Mouse (Mus musculus): ENCODE data around the gene Atmin. TPM values are rescaled to one million over a fixed set of nuclear protein-coding genes. Genes with fewer than 3 reads are reported as not detected.
A peak's percentile ranks its signal among the peaks of the same experiment; 100 is the strongest.

Gene Atmin
- polyA plus RNA-seq, 1 experiment from 2014 or later: 5.5 TPM

DNA sequence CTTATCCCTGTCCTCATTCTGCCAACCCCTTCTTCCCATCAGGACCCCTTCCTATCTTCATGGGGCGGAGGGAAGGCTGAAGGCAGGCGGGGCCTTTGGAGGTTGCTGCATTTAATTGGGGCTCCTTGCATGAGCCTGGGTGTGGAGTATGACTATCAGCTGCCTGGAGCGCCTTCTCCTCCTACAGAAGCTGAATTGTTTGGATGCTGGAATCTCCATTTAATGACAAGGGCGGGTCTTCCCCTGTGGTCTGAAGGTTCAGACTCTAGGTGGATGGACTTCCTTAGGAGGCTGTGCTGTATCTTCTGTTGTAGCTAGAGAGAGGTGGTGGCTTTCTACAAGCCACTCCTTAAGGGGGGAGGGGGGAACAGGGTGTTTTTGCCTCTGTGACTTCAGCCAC is 8.2 kb upstream of the Atmin start:
- Histone ChIP-seq H3K4me3 (ENCODE audit: low read depth, low read length) (no peak overlapping the region), H3K9me3 (ENCODE audit: control insufficient read depth) (no peaks in the 10 kb centered on the region), H3K4me2 (replicated peaks; ENCODE audit: low read depth) (no peak overlapping the region), H3K4me1 (replicated peaks; ENCODE audit: control insufficient read depth, insufficient read depth, low read length) (no peaks in the 10 kb centered on the region), H3K36me3 (ENCODE audit: control insufficient read depth, insufficient read depth) (peaks cover 34% of the 10 kb centered on the region), H3K27me3 (replicated peaks; ENCODE audit: control insufficient read depth, insufficient read depth, low read length) (no peaks in the 10 kb centered on the region), H3K9ac (ENCODE audit: low read depth, low read length) (no peak overlapping the region), H3K27ac (ENCODE audit: low read depth, low read length) (no peak overlapping the region)
- ATAC-seq: no peak
- TF ChIP-seq CTCF (IDR thresholded peaks at IDR 0.05; ENCODE audit: low read depth): no peak
- 83% methylated on average over 4 of the region's 4 CpGs for WGBS

DNA sequence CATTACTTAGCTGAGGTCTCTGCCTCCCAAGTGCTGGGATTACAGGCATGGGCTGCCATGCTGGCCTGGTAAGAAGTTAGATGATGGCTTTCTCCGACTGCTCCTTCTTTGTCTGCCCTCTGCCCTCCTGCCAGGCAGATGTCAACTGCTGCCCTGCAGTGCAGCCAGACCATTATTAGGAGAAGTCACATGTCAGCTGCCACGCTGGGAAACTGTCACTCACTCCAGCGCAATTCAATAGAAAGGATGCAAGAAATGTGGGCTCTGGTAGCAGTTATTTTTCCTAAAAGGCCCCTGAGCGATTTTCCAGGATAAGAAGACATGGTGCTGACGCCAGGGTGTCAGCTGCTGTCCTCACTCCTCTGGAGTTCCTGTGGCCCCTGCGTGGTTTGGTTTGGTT is 7.7 kb upstream of the Atmin start:
- no peaks in the 10 kb centered on the region for H3K9me3 ChIP-seq (ENCODE audit: control insufficient read depth)
- no peak overlapping the region for H3K4me3 ChIP-seq (ENCODE audit: low read depth, low read length)
- no peak overlapping the region for H3K27ac ChIP-seq (ENCODE audit: low read depth, low read length)
- H3K27me3 ChIP-seq (replicated peaks; ENCODE audit: control insufficient read depth, insufficient read depth, low read length): no peaks in the 10 kb centered on the region
- no peak for TF ChIP-seq CTCF (IDR thresholded peaks at IDR 0.05; ENCODE audit: low read depth)
- H3K4me1 ChIP-seq (replicated peaks; ENCODE audit: control insufficient read depth, insufficient read depth, low read length): no peaks in the 10 kb centered on the region
- no peak overlapping the region for H3K4me2 ChIP-seq (replicated peaks; ENCODE audit: low read depth)
- 92% methylated on average over 6 of the region's 6 CpGs for WGBS
- ATAC-seq: no peak
- peaks cover 34% of the 10 kb centered on the region for H3K36me3 ChIP-seq (ENCODE audit: control insufficient read depth, insufficient read depth)
- no peak overlapping the region for H3K9ac ChIP-seq (ENCODE audit: low read depth, low read length)

GRCm38 (mm10) chr8:116942284-116943058 is 722 bp upstream of the Atmin start:
- Histone ChIP-seq H3K27ac (ENCODE audit: low read depth, low read length) (no peak overlapping the region), H3K27me3 (replicated peaks; ENCODE audit: control insufficient read depth, insufficient read depth, low read length) (no peaks in the 10 kb centered on the region), H3K4me2 (replicated peaks; ENCODE audit: low read depth) (peak overlapping the region; percentile 93), H3K9ac (ENCODE audit: low read depth, low read length) (no peak overlapping the region), H3K4me1 (replicated peaks; ENCODE audit: control insufficient read depth, insufficient read depth, low read length) (no peaks in the 10 kb centered on the region; the same call in 1 of the 2 replicates), H3K9me3 (ENCODE audit: control insufficient read depth) (no peaks in the 10 kb centered on the region), H3K4me3 (ENCODE audit: low read depth, low read length) (no peak overlapping the region), H3K36me3 (ENCODE audit: control insufficient read depth, insufficient read depth) (peaks cover 12% of the 10 kb centered on the region; the same call in 1 of the 2 replicates)
- 67% methylated on average over 12 of the region's 12 CpGs for WGBS
- no peak for TF ChIP-seq CTCF (IDR thresholded peaks at IDR 0.05; ENCODE audit: low read depth)
- no peak for ATAC-seq

GRCm38 (mm10) chr8:116943555-116944384 is 577 bp downstream of the Atmin start:
- Histone ChIP-seq H3K27ac (ENCODE audit: low read depth, low read length) (peak overlapping the region; percentile 47; the same call in 1 of the 2 replicates), H3K4me1 (replicated peaks; ENCODE audit: control insufficient read depth, insufficient read depth, low read length) (no peaks in the 10 kb centered on the region; the same call in 1 of the 2 replicates), H3K9ac (ENCODE audit: low read depth, low read length) (peak overlapping the region; percentile 84), H3K9me3 (ENCODE audit: control insufficient read depth) (no peaks in the 10 kb centered on the region), H3K27me3 (replicated peaks; ENCODE audit: control insufficient read depth, insufficient read depth, low read length) (no peaks in the 10 kb centered on the region), H3K4me3 (ENCODE audit: low read depth, low read length) (peak overlapping the region; percentile 94), H3K36me3 (ENCODE audit: control insufficient read depth, insufficient read depth) (peaks cover 3% of the 10 kb centered on the region; the same call in 1 of the 2 replicates), H3K4me2 (replicated peaks; ENCODE audit: low read depth) (peak overlapping the region; percentile 93)
- under 1% methylated on average over 51 of the region's 62 CpGs for WGBS
- TF ChIP-seq CTCF (IDR thresholded peaks at IDR 0.05; ENCODE audit: low read depth): no peak
- peak; percentile 50 for ATAC-seq

DNA sequence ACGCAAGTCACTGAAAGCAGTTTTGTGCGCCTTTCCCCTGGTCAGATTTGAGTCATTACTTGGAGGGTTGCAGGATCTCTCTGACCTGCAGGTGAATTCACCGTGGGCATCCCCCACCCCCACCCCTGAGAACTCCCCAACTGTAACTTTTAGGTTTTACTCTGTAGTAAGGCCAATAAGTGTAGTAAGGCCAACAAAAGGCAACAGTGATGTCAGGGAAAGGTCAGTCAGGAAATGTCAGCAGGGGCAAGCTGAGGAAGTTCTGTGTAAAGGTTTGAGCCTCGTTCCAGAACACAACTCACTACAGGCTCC is 1.1 kb downstream of the Atmin start:
- H3K9ac ChIP-seq (ENCODE audit: low read depth, low read length): peak overlapping the region; percentile 84; the same call in 1 of the 2 replicates
- no peaks in the 10 kb centered on the region; the same call in 1 of the 2 replicates for H3K4me1 ChIP-seq (replicated peaks; ENCODE audit: control insufficient read depth, insufficient read depth, low read length)
- no peaks in the 10 kb centered on the region for H3K9me3 ChIP-seq (ENCODE audit: control insufficient read depth)
- H3K27me3 ChIP-seq (replicated peaks; ENCODE audit: control insufficient read depth, insufficient read depth, low read length): no peaks in the 10 kb centered on the region
- H3K27ac ChIP-seq (ENCODE audit: low read depth, low read length): no peak overlapping the region
- ATAC-seq: no peak
- H3K4me2 ChIP-seq (replicated peaks; ENCODE audit: low read depth): peak overlapping the region; percentile 93
- H3K36me3 ChIP-seq (ENCODE audit: control insufficient read depth, insufficient read depth): peaks cover 3% of the 10 kb centered on the region; the same call in 1 of the 2 replicates
- 18% methylated on average over 4 of the region's 4 CpGs for WGBS
- peak overlapping the region; percentile 94 for H3K4me3 ChIP-seq (ENCODE audit: low read depth, low read length)
- TF ChIP-seq CTCF (IDR thresholded peaks at IDR 0.05; ENCODE audit: low read depth): no peak

Data from intestine, postnatal 0 days (tissue).